Mouse (Mus musculus) ZHBTc4 (cell line): ENCODE measurements at regions not wholly inside any gene's neighbourhood (a gene's known extent, or its start where the extent isn't known, plus 50 kb on each side); places are given as distances from the start of the nearest gene placed in this dataset.

ENCODE experiments used
- DNase-seq: peaks from one replicate; pipeline ENCODE4 v3.0.0-alpha.2; 2011; ENCODE audit warnings: low read depth, low spot score

- no peak for DNase-seq
Observed at GRCm38 (mm10) chr12:10445738-10446137, 55.2 kb downstream of the Rdh14 start.

GRCm38 (mm10) chr12:10457960-10458655, 67.5 kb downstream of the Rdh14 start:
- DNase-seq: no peak

GRCm38 (mm10) chr12:10461796-10462195, 71.2 kb downstream of the Rdh14 start:
- no peak for DNase-seq

GRCm38 (mm10) chr12:10462956-10463355, 72.4 kb downstream of the Rdh14 start:
- no peak for DNase-seq

GRCm38 (mm10) chr12:10473986-10474385, 83.4 kb downstream of the Rdh14 start:
- no peak for DNase-seq

GRCm38 (mm10) chr12:10480781-10481180, 90.2 kb downstream of the Rdh14 start:
- no peak for DNase-seq

GRCm38 (mm10) chr12:10482294-10483010, 91.9 kb downstream of the Rdh14 start:
- no peak for DNase-seq

- DNase-seq: no peak
Observed at GRCm38 (mm10) chr12:10506721-10507120, 116.1 kb downstream of the Rdh14 start.

GRCm38 (mm10) chr12:10513526-10513925, 123.0 kb downstream of the Rdh14 start:
- DNase-seq: no peak

GRCm38 (mm10) chr12:10514278-10514677, 123.7 kb downstream of the Rdh14 start:
- DNase-seq: no peak

- DNase-seq: no peak
Observed at GRCm38 (mm10) chr12:10524509-10525286, 134.1 kb downstream of the Rdh14 start.

GRCm38 (mm10) chr12:10525934-10526333, 135.4 kb downstream of the Rdh14 start:
- DNase-seq: no peak

- no peak for DNase-seq
Observed at GRCm38 (mm10) chr12:10529077-10529476, 138.5 kb downstream of the Rdh14 start.

GRCm38 (mm10) chr12:10530996-10531395, 140.4 kb downstream of the Rdh14 start:
- DNase-seq: no peak

- no peak for DNase-seq
Observed at GRCm38 (mm10) chr12:10533971-10534370, 143.4 kb downstream of the Rdh14 start.

GRCm38 (mm10) chr12:10536239-10536638, 145.7 kb downstream of the Rdh14 start:
- DNase-seq: no peak

- peak; percentile 67 for DNase-seq
Observed at GRCm38 (mm10) chr12:10537069-10537468, 146.5 kb downstream of the Rdh14 start.

- DNase-seq: no peak
Observed at GRCm38 (mm10) chr12:10549481-10550201, 159.1 kb downstream of the Rdh14 start.

- peak; percentile 67 for DNase-seq
Observed at GRCm38 (mm10) chr12:10554701-10555100, 164.1 kb downstream of the Rdh14 start.

GRCm38 (mm10) chr12:10562966-10563365, 172.4 kb downstream of the Rdh14 start:
- DNase-seq: no peak

- DNase-seq: no peak
Observed at GRCm38 (mm10) chr12:10567881-10568280, 177.3 kb downstream of the Rdh14 start.
